Mouse (Mus musculus): Measurements from ENCODE around the gene Tnni3k.

Gene Tnni3k

GRCm38 (mm10) chr3:154763374-154763773, 291.8 kb downstream of the Tnni3k start:
- DNase-seq (ENCODE audit: low spot score) = no peak

GRCm38 (mm10) chr3:154761108-154761507, 294.1 kb downstream of the Tnni3k start:
- DNase-seq (ENCODE audit: low spot score) = no peak

GRCm38 (mm10) chr3:154758089-154758488, 297.1 kb downstream of the Tnni3k start:
- no peak for DNase-seq (ENCODE audit: low spot score)

- DNase-seq (ENCODE audit: low spot score) = no peak
Observed at GRCm38 (mm10) chr3:154755225-154755624, 300.0 kb downstream of the Tnni3k start.

GRCm38 (mm10) chr3:154754505-154754904, 300.7 kb downstream of the Tnni3k start:
- DNase-seq (ENCODE audit: low spot score) = no peak

GRCm38 (mm10) chr3:154744317-154744716, 310.9 kb downstream of the Tnni3k start:
- no peak for DNase-seq (ENCODE audit: low spot score)

- DNase-seq (ENCODE audit: low spot score) = no peak
Observed at GRCm38 (mm10) chr3:154742927-154743326, 312.3 kb downstream of the Tnni3k start.

GRCm38 (mm10) chr3:154741496-154741895, 313.7 kb downstream of the Tnni3k start:
- no peak for DNase-seq (ENCODE audit: low spot score)
